Mouse (Mus musculus) bone marrow macrophage, adult 2 months (primary cell): ENCODE results near the gene Asic2. TPM values are rescaled to one million over a fixed set of nuclear protein-coding genes. Genes with fewer than 3 reads are reported as not detected.

Experiments
- H3K27ac ChIP-seq: 2 replicates; pipeline ENCODE4 v1.5.1; 2012; ENCODE audit warnings: low read depth, low read length; ENCODE audit not compliant: insufficient read depth
- H3K4me1 ChIP-seq: 2 replicates; pipeline ENCODE4 v1.6.1; 2012; ENCODE audit warnings: low read length; ENCODE audit not compliant: control insufficient read depth, insufficient read depth
- H3K4me3 ChIP-seq: 2 replicates; pipeline ENCODE4 v1.5.1; 2012; ENCODE audit warnings: mild to moderate bottlenecking, low read length, moderate library complexity; ENCODE audit not compliant: insufficient read depth
- CTCF ChIP-seq: IDR thresholded peaks from 2 replicates; pipeline ENCODE4 v1.5.1; 2012; ENCODE audit warnings: low read depth, mild to moderate bottlenecking, low read length, moderate library complexity
- POLR2A ChIP-seq: IDR thresholded peaks from 2 replicates; pipeline ENCODE4 v1.6.1; 2012; ENCODE audit warnings: mild to moderate bottlenecking, low read depth, low read length, borderline replicate concordance
- polyA plus RNA-seq: library from polyadenylated mRNA; stranded (reverse); fragments of >200 nt; gene quantifications from 2 replicates; pipeline ENCODE4 v1.2.4, GENCODE M21; 2012; ENCODE audit not compliant: missing spikeins, insufficient read depth, insufficient read length

Gene Asic2
- polyA plus RNA-seq, 1 experiment: not detected

DNA sequence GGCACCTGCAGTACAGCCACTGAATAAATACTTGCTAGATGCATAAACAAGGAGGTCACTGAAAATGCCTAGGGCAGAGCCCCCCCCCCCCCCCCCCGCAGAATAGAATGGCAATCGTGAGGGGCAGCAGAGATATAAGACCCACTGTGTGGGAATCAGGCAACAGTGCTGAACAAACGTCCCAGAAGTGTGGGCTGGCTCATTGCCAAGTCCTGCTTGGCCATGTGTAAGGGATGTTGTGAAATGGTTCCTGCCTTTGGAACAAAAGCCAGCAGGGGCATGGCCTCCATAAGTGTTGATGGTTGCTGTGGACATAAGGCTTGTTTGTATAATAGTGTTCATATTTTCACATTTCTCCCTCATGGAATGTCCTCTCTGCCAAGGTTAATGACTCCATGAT lies 487.1 kb downstream of the Asic2 start:
- TF ChIP-seq CTCF (no peak), POLR2A (no peak)
- Histone ChIP-seq H3K4me1 (no peaks in the 10 kb centered on the region), H3K4me3 (no peak overlapping the region), H3K27ac (no peak overlapping the region)

DNA sequence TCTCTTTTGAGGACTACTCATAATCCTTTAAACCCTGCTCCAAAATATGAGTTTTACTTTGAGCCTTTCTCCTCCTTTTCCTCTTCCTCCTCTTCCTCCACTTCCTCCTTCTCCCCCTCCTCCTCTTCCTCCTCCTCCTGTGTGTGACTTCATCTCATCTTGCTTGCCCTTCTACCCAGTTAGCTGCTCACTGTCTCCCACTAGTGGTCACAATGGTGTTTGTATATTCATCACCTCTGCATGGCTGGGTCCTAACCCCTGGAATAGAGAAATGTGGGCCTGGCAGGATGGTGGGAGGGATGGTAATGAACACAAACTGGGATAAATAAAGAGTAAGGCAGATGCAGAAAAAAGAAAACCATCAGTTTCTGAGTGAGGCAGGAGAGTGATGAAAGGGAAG lies 492.0 kb downstream of the Asic2 start:
- no peak overlapping the region for H3K4me3 ChIP-seq
- no peak overlapping the region for H3K27ac ChIP-seq
- TF ChIP-seq CTCF (no peak), POLR2A (no peak)
- no peaks in the 10 kb centered on the region for H3K4me1 ChIP-seq

DNA sequence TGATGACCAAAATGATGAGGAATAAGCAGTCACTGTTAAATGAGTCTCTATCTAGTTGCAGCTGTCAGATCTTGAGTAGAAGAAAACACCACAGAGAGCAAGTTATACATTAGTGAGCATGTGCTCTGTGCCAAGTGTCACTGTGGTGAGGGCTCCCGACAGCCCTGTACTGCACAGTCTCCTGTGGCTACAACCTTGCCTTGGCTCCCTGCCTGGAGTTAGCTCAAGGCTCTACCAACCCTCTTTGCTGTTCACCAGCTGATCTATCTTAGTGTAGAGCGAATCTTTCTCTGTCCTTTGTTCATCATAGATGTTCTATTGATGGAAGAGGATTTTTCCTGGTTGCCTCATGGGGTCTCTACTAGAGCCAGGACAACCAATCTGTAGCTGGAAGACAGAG lies 494.1 kb downstream of the Asic2 start:
- H3K27ac ChIP-seq: no peak overlapping the region
- H3K4me1 ChIP-seq: no peaks in the 10 kb centered on the region
- H3K4me3 ChIP-seq: no peak overlapping the region
- TF ChIP-seq POLR2A (no peak), CTCF (no peak)

DNA sequence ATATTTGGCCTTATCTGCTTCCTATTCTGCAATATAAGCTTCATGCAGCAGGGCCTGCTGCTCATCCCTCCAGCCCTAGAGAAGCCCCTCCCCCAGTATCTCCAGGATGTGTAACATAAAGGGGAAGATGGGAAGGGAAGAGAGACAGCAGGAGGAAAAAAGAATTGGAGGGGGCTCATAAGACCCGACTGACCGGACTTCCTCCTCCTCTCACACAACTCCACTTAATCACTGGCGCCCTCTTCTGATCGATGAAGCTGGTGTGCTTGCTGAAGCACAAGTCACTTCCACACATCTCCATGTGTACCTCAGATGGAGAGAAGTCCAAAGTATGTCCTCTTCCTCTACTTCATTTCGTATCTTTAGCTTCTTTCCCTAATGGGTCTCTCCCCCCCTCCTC lies 506.1 kb downstream of the Asic2 start:
- no peak overlapping the region for H3K4me3 ChIP-seq
- no peaks in the 10 kb centered on the region for H3K4me1 ChIP-seq
- TF ChIP-seq POLR2A (no peak), CTCF (no peak)
- H3K27ac ChIP-seq: no peak overlapping the region

DNA sequence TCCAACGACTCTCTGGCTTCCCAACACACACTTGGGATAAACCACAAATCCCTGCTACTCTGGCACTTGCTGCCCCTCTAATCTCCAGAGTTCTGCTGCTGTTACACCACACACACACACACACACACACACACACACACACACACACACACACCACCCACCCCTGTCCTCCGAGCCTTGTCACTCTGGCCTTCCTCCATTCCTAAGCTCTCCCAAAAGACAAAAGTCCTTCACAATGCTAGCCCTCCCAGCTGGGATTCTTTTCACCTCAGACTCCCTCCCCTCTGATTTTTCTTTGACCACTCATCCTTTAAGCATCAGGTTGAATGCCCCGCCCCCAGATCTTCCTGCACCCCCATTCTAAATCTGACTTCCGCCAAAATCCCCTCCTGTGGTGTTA lies 506.5 kb downstream of the Asic2 start:
- TF ChIP-seq POLR2A (no peak), CTCF (no peak)
- H3K4me3 ChIP-seq: no peak overlapping the region
- H3K27ac ChIP-seq: no peak overlapping the region
- no peaks in the 10 kb centered on the region for H3K4me1 ChIP-seq

DNA sequence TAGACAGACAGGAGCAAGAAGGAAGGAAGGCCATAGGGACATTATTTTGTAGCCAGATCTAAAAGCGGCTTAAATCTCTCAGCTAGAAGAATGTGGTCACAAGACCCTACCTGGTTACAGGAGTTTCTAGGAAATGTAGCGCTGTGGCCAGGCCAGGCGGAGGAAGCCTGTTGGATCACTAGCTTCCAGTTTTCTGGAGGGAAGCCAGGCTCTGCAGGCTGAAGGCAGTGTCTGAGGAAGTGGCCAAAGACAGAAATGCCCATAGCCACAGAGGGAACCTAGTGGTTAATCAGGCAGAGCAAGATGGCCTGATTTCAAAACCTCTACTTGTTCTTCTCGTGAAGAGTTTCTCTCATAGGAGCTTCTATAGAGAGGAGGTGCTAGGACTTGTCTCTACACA lies 513.3 kb downstream of the Asic2 start:
- H3K4me1 ChIP-seq: no peaks in the 10 kb centered on the region
- no peak overlapping the region for H3K4me3 ChIP-seq
- H3K27ac ChIP-seq: no peak overlapping the region
- no peak for TF ChIP-seq CTCF
- TF ChIP-seq POLR2A: no peak

DNA sequence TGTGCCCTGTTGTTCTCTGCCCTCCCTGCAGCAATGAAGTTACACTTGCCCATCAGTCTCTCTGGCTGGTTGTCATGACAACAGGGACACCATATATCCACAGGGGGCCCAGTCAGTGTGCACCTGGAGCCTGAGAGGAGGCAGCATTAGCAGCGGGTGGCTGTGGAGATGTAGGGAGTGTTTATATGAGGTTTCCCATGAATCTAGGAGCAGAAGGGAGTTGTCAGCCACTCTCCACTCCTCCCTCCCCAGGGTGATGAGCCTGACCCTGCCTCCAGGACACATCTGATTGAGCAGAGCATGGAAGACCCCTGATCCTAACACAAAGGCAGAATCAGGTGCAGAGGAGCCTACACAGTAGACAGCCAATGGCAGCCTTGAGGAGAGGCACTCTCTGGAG lies 514.1 kb downstream of the Asic2 start:
- Histone ChIP-seq H3K27ac (no peak overlapping the region), H3K4me1 (no peaks in the 10 kb centered on the region), H3K4me3 (no peak overlapping the region)
- TF ChIP-seq POLR2A (no peak), CTCF (no peak)

DNA sequence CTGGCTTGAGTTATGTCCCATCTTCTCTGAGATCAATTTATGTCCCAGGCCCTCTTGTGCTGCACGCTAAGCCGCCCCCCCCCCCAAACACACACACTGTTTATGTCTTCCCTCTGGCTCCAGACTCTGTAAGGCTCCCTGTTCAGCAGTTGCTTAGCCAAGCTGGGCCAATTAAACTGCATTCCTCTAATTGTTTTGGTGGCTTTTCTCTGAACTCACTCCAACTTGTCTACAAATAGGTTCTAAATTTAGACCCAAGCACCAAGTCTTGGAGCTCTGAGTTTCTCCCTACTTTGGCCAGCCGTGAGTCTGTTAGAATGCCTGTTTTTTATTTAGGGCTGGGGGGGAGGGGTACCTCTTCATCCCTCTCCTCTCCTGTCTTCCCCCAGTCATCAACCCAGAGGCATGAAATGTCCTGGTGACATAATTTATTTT lies 519.0 kb downstream of the Asic2 start:
- H3K4me1 ChIP-seq: no peaks in the 10 kb centered on the region
- no peak overlapping the region for H3K4me3 ChIP-seq
- no peak overlapping the region for H3K27ac ChIP-seq
- TF ChIP-seq CTCF (no peak), POLR2A (no peak)

DNA sequence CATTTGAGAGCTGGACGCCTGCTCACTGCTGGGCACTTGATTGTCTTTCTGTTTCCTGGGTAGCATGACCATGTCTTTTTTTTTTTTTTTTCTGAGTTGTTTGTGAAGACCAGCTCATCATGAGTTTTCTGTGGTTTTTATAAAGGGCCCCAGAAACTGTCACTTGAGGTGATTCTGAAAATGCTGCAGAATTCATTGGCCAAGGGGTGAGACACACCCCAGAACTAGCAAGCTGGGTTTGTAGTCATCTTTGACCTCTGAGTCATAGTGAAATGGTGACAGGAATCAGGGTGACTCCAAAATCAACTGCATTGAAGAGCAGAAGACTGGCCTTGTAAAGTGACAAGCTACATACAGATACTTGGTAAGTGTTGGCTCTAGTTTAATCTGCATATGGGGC lies 521.9 kb downstream of the Asic2 start:
- TF ChIP-seq CTCF (no peak), POLR2A (no peak)
- Histone ChIP-seq H3K4me1 (no peaks in the 10 kb centered on the region), H3K4me3 (no peak overlapping the region), H3K27ac (no peak overlapping the region)

DNA sequence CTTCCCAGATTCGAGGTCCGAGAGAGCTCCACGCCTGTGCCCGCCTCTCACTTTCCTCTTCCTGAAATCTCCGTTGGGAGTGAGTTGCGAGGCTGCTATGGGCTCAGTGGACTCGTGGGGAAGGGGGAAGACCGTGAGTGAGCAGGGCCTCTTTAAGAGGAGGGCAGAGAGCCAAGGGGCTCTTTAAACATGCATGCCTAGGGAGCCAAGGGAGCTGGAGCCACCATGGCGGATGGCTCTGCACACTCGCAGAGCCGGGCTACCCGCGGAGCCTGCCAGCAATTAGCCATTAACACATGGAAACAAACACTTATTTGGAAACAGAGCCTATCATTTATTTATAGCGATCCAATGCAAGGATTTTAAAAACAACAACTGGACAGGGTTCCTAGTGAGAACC lies 541.4 kb downstream of the Asic2 start:
- H3K4me1 ChIP-seq: no peaks in the 10 kb centered on the region
- H3K27ac ChIP-seq: no peak overlapping the region
- H3K4me3 ChIP-seq: no peak overlapping the region
- TF ChIP-seq CTCF: no peak
- TF ChIP-seq POLR2A: no peak

DNA sequence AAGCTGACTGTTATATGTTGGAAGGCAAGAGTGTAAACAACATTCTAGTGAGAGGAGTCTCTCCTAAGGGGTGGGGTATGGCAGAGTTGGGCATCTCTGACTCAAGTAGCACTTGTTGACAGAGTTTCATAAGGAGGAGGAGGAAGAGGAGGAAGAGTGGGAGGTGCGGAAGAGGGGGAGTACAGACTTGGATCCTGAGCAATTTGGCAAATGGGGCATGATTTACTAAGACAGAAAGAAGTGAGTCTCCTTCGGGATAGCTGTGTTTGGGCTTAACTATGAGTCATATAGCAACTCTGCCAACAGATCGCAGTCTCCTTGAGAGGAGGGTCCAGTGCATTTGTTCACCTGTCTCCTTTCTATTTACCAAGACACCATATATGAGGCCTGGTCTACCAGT lies 549.1 kb downstream of the Asic2 start:
- no peak overlapping the region for H3K27ac ChIP-seq
- no peaks in the 10 kb centered on the region for H3K4me1 ChIP-seq
- H3K4me3 ChIP-seq: no peak overlapping the region
- TF ChIP-seq CTCF: no peak
- no peak for TF ChIP-seq POLR2A
